Mouse (Mus musculus): ENCODE measurements around the gene Ube2q2.
"Not testable (repeated sequence)": the region's sequence is repeated elsewhere in the genome, so short reads cannot be mapped to it uniquely, and the experiment has no call there.

The Ube2q2 gene

GRCm38 (mm10) chr9:55241863-55242685, 93.4 kb downstream of the Ube2q2 start:
- no peak for DNase-seq (ENCODE audit: low spot score)

- no peak for DNase-seq (ENCODE audit: low spot score)
Observed at GRCm38 (mm10) chr9:55243280-55243679, 94.6 kb downstream of the Ube2q2 start.

GRCm38 (mm10) chr9:55244079-55244478, 95.4 kb downstream of the Ube2q2 start:
- DNase-seq (ENCODE audit: low spot score), result no peak

- not testable (repeated sequence) for DNase-seq (ENCODE audit: low spot score)
Observed at GRCm38 (mm10) chr9:55245057-55245750, 96.5 kb downstream of the Ube2q2 start.

GRCm38 (mm10) chr9:55246440-55246839, 97.8 kb downstream of the Ube2q2 start:
- DNase-seq (ENCODE audit: low spot score), result no peak

GRCm38 (mm10) chr9:55246918-55247317, 98.3 kb downstream of the Ube2q2 start:
- no peak for DNase-seq (ENCODE audit: low spot score)

- no peak for DNase-seq (ENCODE audit: low spot score)
Observed at GRCm38 (mm10) chr9:55248465-55248864, 99.8 kb downstream of the Ube2q2 start.

- no peak for DNase-seq (ENCODE audit: low spot score)
Observed at GRCm38 (mm10) chr9:55250595-55251247, 102.1 kb downstream of the Ube2q2 start.

- DNase-seq (ENCODE audit: low spot score), result not testable (repeated sequence)
Observed at GRCm38 (mm10) chr9:55252097-55252496, 103.4 kb downstream of the Ube2q2 start.

- no peak for DNase-seq (ENCODE audit: low spot score)
Observed at GRCm38 (mm10) chr9:55253849-55254248, 105.2 kb downstream of the Ube2q2 start.

- no peak for DNase-seq (ENCODE audit: low spot score)
Observed at GRCm38 (mm10) chr9:55255056-55255455, 106.4 kb downstream of the Ube2q2 start.

GRCm38 (mm10) chr9:55255604-55256003, 107.0 kb downstream of the Ube2q2 start:
- no peak for DNase-seq (ENCODE audit: low spot score)

GRCm38 (mm10) chr9:55257105-55257504, 108.5 kb downstream of the Ube2q2 start:
- DNase-seq (ENCODE audit: low spot score), result no peak
